Comparison of ENCODE assay signal across 17 mouse cellular contexts in genomic region chr6:140798841-140799240, GRCm38 (mm10).
DNase-seq lines count a peak whose midpoint lies in the region; ATAC-seq and TF ChIP-seq lines count a peak whose summit lies in the region.
"Had no signal": no experiment of that assay in that cellular context is flagged by ENCODE, and none has a peak within 500 bp of the region (broad histone marks: within the 10 kb centered on the region; RNA-seq: fewer than 3 reads in every experiment).

No protein-coding gene starts in this region.

- H3K4me1 ChIP-seq in kidney, adult 2 months (ENCODE audit: control insufficient read depth, insufficient read depth, low read length) = no peaks in the 10 kb centered on the region
- no peaks in the 10 kb centered on the region for H3K4me1 ChIP-seq in lung, postnatal 0 days (ENCODE audit: insufficient read depth, low read depth, low read length)
- H3K4me1 ChIP-seq: embryonic facial prominence, embryonic 12.5 days; liver, embryonic 15.5 days; midbrain, embryonic 15.5 days had no signal

- TF ChIP-seq POLR2A in kidney, adult 2 months (IDR thresholded peaks at IDR 0.05; ENCODE audit: low read depth, low read length) = no peak

- H3K27ac ChIP-seq in kidney, adult 2 months (ENCODE audit: insufficient read depth, low read depth, low read length) = no peak overlapping the region
- H3K27ac ChIP-seq in lung, postnatal 0 days (ENCODE audit: low read length) = no peak overlapping the region
- H3K27ac ChIP-seq: embryonic facial prominence, embryonic 12.5 days; liver, embryonic 15.5 days; midbrain, embryonic 15.5 days had no signal

- no peaks in the 10 kb centered on the region for H3K9me3 ChIP-seq in lung, postnatal 0 days (ENCODE audit: low read length)
- H3K9me3 ChIP-seq: embryonic facial prominence, embryonic 12.5 days; liver, embryonic 15.5 days; midbrain, embryonic 15.5 days had no signal

- DNase-seq in kidney, adult 2 months = no peak
- DNase-seq in kidney, postnatal 4 days = no peak
- DNase-seq in lung, postnatal 0 days (ENCODE audit: low spot score) = no peak
- DNase-seq in lung, postnatal 10 days = no peak
- DNase-seq in ZHBTc4 (ENCODE audit: low read depth, low spot score) = peak; percentile 20
- no peak for DNase-seq in thymus, postnatal 4 days
- DNase-seq: adrenal gland, adult 2 months; cerebellum, postnatal 36 days; gastrocnemius, postnatal 25 days; heart, postnatal 4 days; thymus, adult 2 months had no signal

- 79% methylated on average over 3 of the region's 3 CpGs for WGBS in kidney, adult 2 months
- 77% methylated on average over 3 of the region's 3 CpGs for WGBS in lung, postnatal 0 days

- TF ChIP-seq EP300 in lung, postnatal 0 days (IDR thresholded peaks at IDR 0.05) = no peak

- no peak overlapping the region for H3K9ac ChIP-seq in lung, postnatal 0 days (replicated peaks; ENCODE audit: low read depth)
- H3K9ac ChIP-seq: embryonic facial prominence, embryonic 12.5 days; liver, embryonic 15.5 days; midbrain, embryonic 15.5 days had no signal

- H3K36me3 ChIP-seq in kidney, adult 2 months (ENCODE audit: control insufficient read depth, insufficient read depth, low read length) = no peaks in the 10 kb centered on the region
- no peaks in the 10 kb centered on the region for H3K36me3 ChIP-seq in lung, postnatal 0 days (ENCODE audit: insufficient read depth, low read length)
- H3K36me3 ChIP-seq: embryonic facial prominence, embryonic 12.5 days; liver, embryonic 15.5 days; midbrain, embryonic 15.5 days had no signal

- H3K4me2 ChIP-seq in lung, postnatal 0 days (replicated peaks; ENCODE audit: low read depth, low read length) = no peak overlapping the region
- H3K4me2 ChIP-seq: embryonic facial prominence, embryonic 12.5 days; heart, embryonic 11.5 days; liver, embryonic 15.5 days; midbrain, embryonic 15.5 days had no signal

- 0 out of 2 replicates have a peak, but pooled peaks have one; percentile 7 for TF ChIP-seq CTCF in kidney, adult 2 months (conservative IDR thresholded peaks at IDR 0.05; ENCODE audit: insufficient read depth, insufficient read length, low read depth, low read length)
- peak; percentile 35; the same call in 1 of the 2 replicates for TF ChIP-seq CTCF in lung, postnatal 0 days (IDR thresholded peaks at IDR 0.05)

- ATAC-seq in lung, postnatal 0 days = no peak
- no peak for ATAC-seq in erythroid progenitor cell, adult 5-6 weeks (replicated peaks; ENCODE audit: low FRiP score, poor library complexity, severe bottlenecking)
- ATAC-seq: midbrain, embryonic 15.5 days; Patski had no signal

- H3K4me3 ChIP-seq in kidney, adult 2 months (ENCODE audit: insufficient read depth, low read depth, low read length) = no peak overlapping the region
- no peak overlapping the region for H3K4me3 ChIP-seq in lung, postnatal 0 days (ENCODE audit: low read depth, low read length)
- H3K4me3 ChIP-seq: embryonic facial prominence, embryonic 12.5 days; liver, embryonic 15.5 days; midbrain, embryonic 15.5 days had no signal

- no peaks in the 10 kb centered on the region for H3K27me3 ChIP-seq in kidney, adult 2 months (replicated peaks; ENCODE audit: control insufficient read depth, insufficient read depth, low read length)
- no peaks in the 10 kb centered on the region for H3K27me3 ChIP-seq in lung, postnatal 0 days (replicated peaks; ENCODE audit: insufficient read depth, low read length)
- H3K27me3 ChIP-seq: embryonic facial prominence, embryonic 12.5 days; liver, embryonic 15.5 days; midbrain, embryonic 15.5 days; Patski had no signal
